Mouse (Mus musculus) bone marrow macrophage, adult 2 months (primary cell): ENCODE data around the gene Gbp8. TPM values are rescaled to one million over a fixed set of nuclear protein-coding genes. Genes with fewer than 3 reads are reported as not detected.
"Not testable (repeated sequence)": the region's sequence is repeated elsewhere in the genome, so short reads cannot be mapped to it uniquely, and the experiment has no call there.

Source experiments
- H3K27ac ChIP-seq: 2 replicates; pipeline ENCODE4 v1.5.1; 2012; ENCODE audit warnings: low read depth, low read length; ENCODE audit not compliant: insufficient read depth
- H3K4me1 ChIP-seq: 2 replicates; pipeline ENCODE4 v1.6.1; 2012; ENCODE audit warnings: low read length; ENCODE audit not compliant: control insufficient read depth, insufficient read depth
- H3K4me3 ChIP-seq: 2 replicates; pipeline ENCODE4 v1.5.1; 2012; ENCODE audit warnings: mild to moderate bottlenecking, low read length, moderate library complexity; ENCODE audit not compliant: insufficient read depth
- CTCF ChIP-seq: IDR thresholded peaks from 2 replicates; pipeline ENCODE4 v1.5.1; 2012; ENCODE audit warnings: low read depth, mild to moderate bottlenecking, low read length, moderate library complexity
- POLR2A ChIP-seq: IDR thresholded peaks from 2 replicates; pipeline ENCODE4 v1.6.1; 2012; ENCODE audit warnings: mild to moderate bottlenecking, low read depth, low read length, borderline replicate concordance
- polyA plus RNA-seq: library from polyadenylated mRNA; stranded (reverse); fragments of >200 nt; gene quantifications from 2 replicates; pipeline ENCODE4 v1.2.4, GENCODE M21; 2012; ENCODE audit not compliant: missing spikeins, insufficient read depth, insufficient read length

The Gbp8 gene
- polyA plus RNA-seq, 1 experiment: 2.1 TPM

- Histone ChIP-seq H3K4me3 (no peak overlapping the region), H3K27ac (no peak overlapping the region), H3K4me1 (peaks cover 5% of the 10 kb centered on the region)
- TF ChIP-seq CTCF (no peak), POLR2A (no peak)
Observed at GRCm38 (mm10) chr5:105115740-105116139, 23.6 kb downstream of the Gbp8 start.

GRCm38 (mm10) chr5:105114696-105115095 lies 24.6 kb downstream of the Gbp8 start:
- TF ChIP-seq POLR2A (no peak), CTCF (no peak)
- Histone ChIP-seq H3K4me1 (peaks cover 8% of the 10 kb centered on the region), H3K27ac (no peak overlapping the region), H3K4me3 (no peak overlapping the region)

GRCm38 (mm10) chr5:105113656-105114055 lies 25.7 kb downstream of the Gbp8 start:
- no peak for TF ChIP-seq POLR2A
- TF ChIP-seq CTCF: no peak
- Histone ChIP-seq H3K4me1 (peaks cover 10% of the 10 kb centered on the region), H3K4me3 (no peak overlapping the region), H3K27ac (no peak overlapping the region)

GRCm38 (mm10) chr5:105110271-105110852 lies 29.0 kb downstream of the Gbp8 start:
- Histone ChIP-seq H3K4me1 (peaks cover 10% of the 10 kb centered on the region), H3K27ac (peak overlapping the region; percentile 88), H3K4me3 (peak overlapping the region; percentile 53)

GRCm38 (mm10) chr5:105109775-105110174 lies 29.6 kb downstream of the Gbp8 start:
- H3K27ac ChIP-seq: peak overlapping the region; percentile 66
- not testable (repeated sequence) for H3K4me3 ChIP-seq
- H3K4me1 ChIP-seq: peaks cover 10% of the 10 kb centered on the region

- not testable (repeated sequence) for H3K4me1 ChIP-seq, H3K27ac ChIP-seq, H3K4me3 ChIP-seq
Observed at GRCm38 (mm10) chr5:105105689-105106088, 33.7 kb downstream of the Gbp8 start.

GRCm38 (mm10) chr5:105081900-105082299 lies 57.4 kb downstream of the Gbp8 start:
- Histone ChIP-seq H3K4me1 (no peaks in the 10 kb centered on the region), H3K27ac (no peak overlapping the region), H3K4me3 (no peak overlapping the region)
- TF ChIP-seq POLR2A (no peak), CTCF (no peak)

GRCm38 (mm10) chr5:105068356-105068755 lies 71.0 kb downstream of the Gbp8 start:
- not testable (repeated sequence) for H3K4me3 ChIP-seq, H3K27ac ChIP-seq, H3K4me1 ChIP-seq

GRCm38 (mm10) chr5:105064443-105064842 lies 74.9 kb downstream of the Gbp8 start:
- not testable (repeated sequence) for H3K27ac ChIP-seq, H3K4me1 ChIP-seq, H3K4me3 ChIP-seq

- no peak overlapping the region for H3K27ac ChIP-seq
- no peak for TF ChIP-seq CTCF
- no peak for TF ChIP-seq POLR2A
- H3K4me3 ChIP-seq: no peak overlapping the region
- H3K4me1 ChIP-seq: peaks cover 6% of the 10 kb centered on the region
Observed at GRCm38 (mm10) chr5:105063321-105063720, 76.0 kb downstream of the Gbp8 start.

- not testable (repeated sequence) for H3K27ac ChIP-seq, H3K4me3 ChIP-seq, H3K4me1 ChIP-seq
Observed at GRCm38 (mm10) chr5:105062403-105062802, 76.9 kb downstream of the Gbp8 start.

- no peak for TF ChIP-seq CTCF
- no peak for TF ChIP-seq POLR2A
- H3K4me3 ChIP-seq: no peak overlapping the region
- peaks cover 6% of the 10 kb centered on the region for H3K4me1 ChIP-seq
- H3K27ac ChIP-seq: no peak overlapping the region
Observed at GRCm38 (mm10) chr5:105060224-105060623, 79.1 kb downstream of the Gbp8 start.
